Mouse (Mus musculus) spleen, adult 2 months (tissue): ENCODE results near the gene Inpp1. TPM values are rescaled to one million over a fixed set of nuclear protein-coding genes. Genes with fewer than 3 reads are reported as not detected.
"Not testable (repeated sequence)": the region's sequence is repeated elsewhere in the genome, so short reads cannot be mapped to it uniquely, and the experiment has no call there.

Source experiments
- DNase-seq, 2 experiments: peaks; one replicate each; pipeline versions ENCODE4 v3.0.0 to v3.0.0-alpha.2; 2012 to 2021; ENCODE audit warnings: low spot score in 2 of 2, low read depth in 1 of 2
- H3K27ac ChIP-seq: fragments of 200-500 bp; 2 replicates; pipeline ENCODE4 v1.5.1; 2012; ENCODE audit warnings: low read length, inconsistent platforms; ENCODE audit not compliant: insufficient read depth
- H3K27me3 ChIP-seq: fragments of 200-500 bp; 2 replicates; pipeline ENCODE4 v1.6.1; 2012; ENCODE audit warnings: mild to moderate bottlenecking, moderate library complexity, low read length, inconsistent platforms; ENCODE audit not compliant: control insufficient read depth, insufficient read depth
- H3K36me3 ChIP-seq: fragments of 200-500 bp; 2 replicates; pipeline ENCODE4 v1.6.1; 2012; ENCODE audit warnings: mild to moderate bottlenecking, low read length, inconsistent platforms; ENCODE audit not compliant: control insufficient read depth, insufficient read depth
- H3K4me1 ChIP-seq: fragments of 200-500 bp; 2 replicates; pipeline ENCODE4 v1.6.1; 2011; ENCODE audit warnings: inconsistent platforms; ENCODE audit not compliant: control insufficient read depth, insufficient read depth, insufficient read length
- H3K4me3 ChIP-seq: fragments of 200-500 bp; 2 replicates; pipeline ENCODE4 v1.5.1; 2011; ENCODE audit warnings: mild to moderate bottlenecking, inconsistent platforms; ENCODE audit not compliant: insufficient read depth, insufficient read length; ENCODE audit errors: extremely low read depth
- CTCF ChIP-seq: fragments of 200-500 bp; IDR thresholded peaks from 2 replicates; pipeline ENCODE4 v1.5.1; 2011; ENCODE audit warnings: mild to moderate bottlenecking, inconsistent platforms; ENCODE audit not compliant: insufficient read depth, insufficient read length, insufficient replicate concordance; ENCODE audit errors: extremely low read depth
- POLR2A ChIP-seq: fragments of 200-500 bp; IDR thresholded peaks from 2 replicates; pipeline ENCODE4 v1.6.1; 2011; ENCODE audit warnings: low read depth, low read length, inconsistent platforms
- WGBS: fragments of 180-500 bp; shearing (Covaris S2); methylation state at CpG from one replicate; pipeline ENCODE4 v1.1.7; 2018; 5-methylcytosine and 5-hydroxymethylcytosine counted together
- polyA plus RNA-seq: library from polyadenylated mRNA; depleted of rRNA; stranded (reverse); fragments of >200 nt; gene quantifications from 2 replicates; pipeline ENCODE4 v1.2.3, GENCODE M21; 2012; rRNA removed

Gene Inpp1
- polyA plus RNA-seq = 11.3 and 12.1 TPM in 2 replicates

- Histone ChIP-seq H3K27ac (peak within 1 kb of the TSS; percentile 59), H3K27me3 (no peaks in the 10 kb centered on the region), H3K4me1 (peaks cover 3% of the 10 kb centered on the region), H3K36me3 (no peaks in the 10 kb centered on the region), H3K4me3 (peak within 1 kb of the TSS; percentile 73)
- peak; percentile 3; the same call in 1 of the 2 replicates for TF ChIP-seq POLR2A
- peak; percentile 45; the same call in 1 of the 2 replicates for TF ChIP-seq CTCF
- under 1% methylated on average over 52 of the region's 59 CpGs for WGBS
- DNase-seq = peak; percentile 66 to 74
Measured at GRCm38 (mm10) chr1:52816910-52817812, at the start of gene Inpp1. TSS of gene Inpp1 (minus strand) at chr1:52817688.

- Histone ChIP-seq H3K36me3 (peaks cover 2% of the 10 kb centered on the region; the same call in 1 of the 2 replicates), H3K27me3 (no peaks in the 10 kb centered on the region), H3K27ac (no peak overlapping the region), H3K4me3 (no peak overlapping the region), H3K4me1 (no peaks in the 10 kb centered on the region)
- TF ChIP-seq POLR2A = no peak
- TF ChIP-seq CTCF = no peak
- WGBS = 89% methylated on average over 3 of the region's 3 CpGs
- DNase-seq = no peak
Measured at GRCm38 (mm10) chr1:52866007-52866406, 48.5 kb upstream of the Inpp1 start.

GRCm38 (mm10) chr1:52864220-52864619 is 46.7 kb upstream of the Inpp1 start:
- WGBS = 97% methylated on average over 1 of the region's 1 CpGs
- H3K27ac ChIP-seq = no peak overlapping the region
- H3K36me3 ChIP-seq = peaks cover 8% of the 10 kb centered on the region
- TF ChIP-seq CTCF = no peak
- TF ChIP-seq POLR2A = no peak
- no peak overlapping the region for H3K4me3 ChIP-seq
- no peaks in the 10 kb centered on the region for H3K4me1 ChIP-seq
- H3K27me3 ChIP-seq = no peaks in the 10 kb centered on the region
- DNase-seq = no peak

- 84% methylated on average over 7 of the region's 7 CpGs for WGBS
- Histone ChIP-seq H3K27me3 (no peaks in the 10 kb centered on the region), H3K36me3 (peaks cover 5% of the 10 kb centered on the region), H3K4me1 (no peaks in the 10 kb centered on the region), H3K4me3 (no peak overlapping the region), H3K27ac (no peak overlapping the region)
- DNase-seq = no peak
- no peak for TF ChIP-seq CTCF
- no peak for TF ChIP-seq POLR2A
Measured at GRCm38 (mm10) chr1:52855904-52856601, 38.6 kb upstream of the Inpp1 start.

GRCm38 (mm10) chr1:52854029-52854428 is 36.5 kb upstream of the Inpp1 start:
- H3K4me1 ChIP-seq, H3K36me3 ChIP-seq, H3K27ac ChIP-seq, H3K27me3 ChIP-seq, H3K4me3 ChIP-seq: not testable (repeated sequence)
- WGBS = 78% methylated on average over 1 of the region's 1 CpGs
- DNase-seq = peak in 1 of 2 experiments; percentile 54

- no peak for DNase-seq
- WGBS = 89% methylated on average over 4 of the region's 4 CpGs
- TF ChIP-seq CTCF (no peak), POLR2A (no peak)
- H3K4me1 ChIP-seq = peaks cover 4% of the 10 kb centered on the region; the same call in 1 of the 2 replicates
- H3K27me3 ChIP-seq = no peaks in the 10 kb centered on the region
- no peak overlapping the region for H3K4me3 ChIP-seq
- H3K36me3 ChIP-seq = no peaks in the 10 kb centered on the region
- no peak overlapping the region for H3K27ac ChIP-seq
Measured at GRCm38 (mm10) chr1:52849422-52849821, 31.9 kb upstream of the Inpp1 start.
